Mouse (Mus musculus): Measurements from ENCODE around the gene Cul7.

The Cul7 gene

GRCm38 (mm10) chr17:46678416-46678815 is 28.3 kb downstream of the Cul7 start, which contains the start of gene Mea1:
Gene Mea1 (plus strand): TSS chr17:46678793.
- no peak for TF ChIP-seq GATA4 (IDR thresholded peaks at IDR 0.05; ENCODE audit: insufficient replicate concordance, low read length)

GRCm38 (mm10) chr17:46678911-46679310 is 28.8 kb downstream of the Cul7 start:
- no peak for TF ChIP-seq GATA4 (IDR thresholded peaks at IDR 0.05; ENCODE audit: insufficient replicate concordance, low read length)

GRCm38 (mm10) chr17:46679843-46680759 is 30.0 kb downstream of the Cul7 start:
- TF ChIP-seq GATA4 (IDR thresholded peaks at IDR 0.05; ENCODE audit: insufficient replicate concordance, low read length): no peak

GRCm38 (mm10) chr17:46680760-46681373 is 30.7 kb downstream of the Cul7 start, which contains the start of gene Klhdc3:
Gene Klhdc3 (minus strand): TSS chr17:46680914.
- peak; percentile 35; the same call in 1 of the 2 replicates for TF ChIP-seq GATA4 (IDR thresholded peaks at IDR 0.05; ENCODE audit: insufficient replicate concordance, low read length)

- TF ChIP-seq GATA4 (IDR thresholded peaks at IDR 0.05; ENCODE audit: insufficient replicate concordance, low read length): no peak
Observed at GRCm38 (mm10) chr17:46681466-46682118, 31.5 kb downstream of the Cul7 start.

- TF ChIP-seq GATA4 (IDR thresholded peaks at IDR 0.05; ENCODE audit: insufficient replicate concordance, low read length): no peak
Observed at GRCm38 (mm10) chr17:46682654-46683389, 32.7 kb downstream of the Cul7 start.

GRCm38 (mm10) chr17:46685913-46686312 is 35.8 kb downstream of the Cul7 start:
- TF ChIP-seq GATA4 (IDR thresholded peaks at IDR 0.05; ENCODE audit: insufficient replicate concordance, low read length): no peak

GRCm38 (mm10) chr17:46690665-46691064 is 40.5 kb downstream of the Cul7 start:
- no peak for TF ChIP-seq GATA4 (IDR thresholded peaks at IDR 0.05; ENCODE audit: insufficient replicate concordance, low read length)

- no peak for TF ChIP-seq GATA4 (IDR thresholded peaks at IDR 0.05; ENCODE audit: insufficient replicate concordance, low read length)
Observed at GRCm38 (mm10) chr17:46691390-46691789, 41.3 kb downstream of the Cul7 start.

- no peak for TF ChIP-seq GATA4 (IDR thresholded peaks at IDR 0.05; ENCODE audit: insufficient replicate concordance, low read length)
Observed at GRCm38 (mm10) chr17:46694517-46695063, 44.5 kb downstream of the Cul7 start.

- no peak for TF ChIP-seq GATA4 (IDR thresholded peaks at IDR 0.05; ENCODE audit: insufficient replicate concordance, low read length)
Observed at GRCm38 (mm10) chr17:46698515-46698914, 48.4 kb downstream of the Cul7 start.

GRCm38 (mm10) chr17:46699245-46699644 is 49.1 kb downstream of the Cul7 start:
- no peak for TF ChIP-seq GATA4 (IDR thresholded peaks at IDR 0.05; ENCODE audit: insufficient replicate concordance, low read length)

GRCm38 (mm10) chr17:46699912-46700311 is 49.8 kb downstream of the Cul7 start:
- no peak for TF ChIP-seq GATA4 (IDR thresholded peaks at IDR 0.05; ENCODE audit: insufficient replicate concordance, low read length)

- no peak for TF ChIP-seq GATA4 (IDR thresholded peaks at IDR 0.05; ENCODE audit: insufficient replicate concordance, low read length)
Observed at GRCm38 (mm10) chr17:46701489-46701888, 51.4 kb downstream of the Cul7 start.

- no peak for TF ChIP-seq GATA4 (IDR thresholded peaks at IDR 0.05; ENCODE audit: insufficient replicate concordance, low read length)
Observed at GRCm38 (mm10) chr17:46702100-46702499, 52.0 kb downstream of the Cul7 start.
